In genomic region chr16:78217633-78218032, GRCm38 (mm10) we compare ENCODE assay signal across 8 mouse cellular contexts.
A peak's percentile ranks its signal among the peaks of the same experiment; 100 is the strongest.
DNase-seq lines count a peak whose midpoint lies in the region; ATAC-seq and TF ChIP-seq lines count a peak whose summit lies in the region.

No protein-coding gene starts in this region.

- no peak for TF ChIP-seq CTCF in lung, adult 2 months (IDR thresholded peaks at IDR 0.05; ENCODE audit: insufficient read depth, low read length)

- H3K9ac ChIP-seq in stomach, embryonic 16.5 days (ENCODE audit: low read length), result no peak overlapping the region

- no peak for ATAC-seq in stomach, embryonic 16.5 days (ENCODE audit: insufficient read depth, low FRiP score)

- no peaks in the 10 kb centered on the region for H3K36me3 ChIP-seq in stomach, embryonic 16.5 days (ENCODE audit: control insufficient read depth, insufficient read depth, low read length)

- intact Hi-C loops in heart, postnatal 25 days (cut with DNase I), result no loop called here

- H3K4me1 ChIP-seq in lung, adult 2 months (ENCODE audit: control insufficient read depth, insufficient read depth, low read length), result no peaks in the 10 kb centered on the region; the same call in 1 of the 2 replicates
- H3K4me1 ChIP-seq in stomach, embryonic 16.5 days (ENCODE audit: control insufficient read depth, insufficient read depth, low read length), result no peaks in the 10 kb centered on the region

- no peaks in the 10 kb centered on the region for H3K27me3 ChIP-seq in stomach, embryonic 16.5 days (ENCODE audit: control insufficient read depth, insufficient read depth, low read length)

- H3K27ac ChIP-seq in stomach, embryonic 16.5 days (ENCODE audit: low read length), result peak overlapping the region; percentile 32; the same call in 1 of the 2 replicates

- TF ChIP-seq POLR2A in lung, adult 2 months (IDR thresholded peaks at IDR 0.05; ENCODE audit: borderline replicate concordance, extremely low read depth, low read depth, low read length), result no peak

- H3K4me2 ChIP-seq in stomach, embryonic 16.5 days (ENCODE audit: low read depth, low read length), result peak overlapping the region; percentile 25

- 24% methylated on average over 6 of the region's 6 CpGs for WGBS in lung, adult 2 months
- WGBS in stomach, embryonic 16.5 days, result 46% methylated on average over 6 of the region's 6 CpGs

- H3K4me3 ChIP-seq in lung, adult 2 months (replicated peaks; ENCODE audit: extremely low read depth, low read depth, low read length), result peak overlapping the region; percentile 46
- no peak overlapping the region for H3K4me3 ChIP-seq in stomach, embryonic 16.5 days (replicated peaks; ENCODE audit: low read length)

- no peaks in the 10 kb centered on the region for H3K9me3 ChIP-seq in stomach, embryonic 16.5 days (replicated peaks; ENCODE audit: control insufficient read depth, low read length)

- DNase-seq in heart, adult 8-10 months (ENCODE audit: low spot score), result peak; percentile 23
- DNase-seq in heart, postnatal 25 days (ENCODE audit: low spot score), result no peak
- DNase-seq in urinary bladder, postnatal 14 days (ENCODE audit: low spot score), result peak; percentile 12
- DNase-seq in urinary bladder, adult 18-20 months (ENCODE audit: low spot score in 2 of 2), result no peak
- DNase-seq in lung, adult 2 months, result peak; percentile 25
- no peak for DNase-seq in adrenal gland, postnatal 14 days
- no peak for DNase-seq in left cerebral cortex, adult 8-10 months (ENCODE audit: low spot score in 2 of 2)

Comparison
In these comparisons a context has a peak if more than half of its experiments do, and no peak if none do; other contexts are left out.
1. DNase-seq: peak in heart, adult 8-10 months (single experiment), urinary bladder, postnatal 14 days (single experiment) and lung, adult 2 months (single experiment); none in heart, postnatal 25 days (single experiment), urinary bladder, adult 18-20 months (0 of 2), adrenal gland, postnatal 14 days (single experiment) and left cerebral cortex, adult 8-10 months (0 of 2).